Mouse (Mus musculus): ENCODE measurements around the gene Il16. TPM values are rescaled to one million over a fixed set of nuclear protein-coding genes. Genes with fewer than 3 reads are reported as not detected.

Il16 gene
- polyA plus RNA-seq, 1 experiment = 1.3 TPM

DNA sequence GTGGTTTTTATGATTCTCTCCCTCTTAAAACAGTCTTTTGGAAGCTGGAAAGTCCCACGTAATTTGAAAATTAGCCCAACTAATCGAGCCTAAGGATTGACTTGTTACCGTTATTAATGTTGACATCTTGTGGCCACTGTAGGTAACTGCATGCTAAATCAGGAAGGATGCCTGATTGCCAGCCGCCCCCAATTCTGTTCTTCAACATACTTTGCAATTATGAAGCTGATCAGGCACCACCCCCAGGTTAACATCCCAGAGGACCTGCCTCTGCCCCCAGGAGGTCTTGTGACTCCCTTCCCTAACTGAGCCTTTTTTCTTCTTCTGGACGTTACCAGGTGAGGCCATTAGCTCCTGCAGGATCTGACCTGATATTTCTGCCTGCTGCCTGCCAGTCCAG is 29.2 kb upstream of the Il16 start:
- H3K36me3 ChIP-seq (ENCODE audit: control insufficient read depth, insufficient read depth, low read length) = no peaks in the 10 kb centered on the region
- TF ChIP-seq CTCF (IDR thresholded peaks at IDR 0.05; ENCODE audit: control insufficient read depth, insufficient read depth, insufficient replicate concordance, low read depth, low read length) = 0 out of 2 replicates have a peak, but pooled peaks have one; percentile 10
- TF ChIP-seq POLR2A (IDR thresholded peaks at IDR 0.05; ENCODE audit: control insufficient read depth, low read depth, low read length) = no peak
- H3K27me3 ChIP-seq (ENCODE audit: control insufficient read depth, insufficient read depth, low read length) = no peaks in the 10 kb centered on the region
- no peak overlapping the region for H3K27ac ChIP-seq (ENCODE audit: control insufficient read depth, insufficient read depth, low read depth, low read length)
- H3K4me1 ChIP-seq (ENCODE audit: control insufficient read depth, insufficient read depth, low read length) = no peaks in the 10 kb centered on the region
- no peak overlapping the region for H3K4me3 ChIP-seq (ENCODE audit: control insufficient read depth, low read depth, low read length)

DNA sequence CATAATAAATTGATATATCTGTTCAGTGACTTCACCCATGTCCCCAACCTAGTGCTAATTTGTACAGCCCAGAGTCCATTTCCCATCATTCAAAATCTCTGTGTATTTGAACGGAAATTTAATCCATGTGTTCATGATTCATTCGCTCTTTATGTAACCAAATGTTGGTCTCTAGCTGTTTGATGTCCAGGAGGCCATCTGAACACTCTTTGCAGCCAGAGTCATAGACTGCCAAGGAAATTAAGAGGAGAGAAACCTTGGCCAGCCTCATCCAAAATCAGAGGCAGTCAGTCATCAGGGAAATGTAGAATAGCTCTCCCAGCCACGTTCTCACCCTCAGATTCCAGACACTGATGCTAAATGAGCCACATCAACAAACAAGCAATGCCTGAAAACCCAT is 18.1 kb upstream of the Il16 start:
- Histone ChIP-seq H3K27ac (ENCODE audit: control insufficient read depth, insufficient read depth, low read depth, low read length) (no peak overlapping the region), H3K4me1 (ENCODE audit: control insufficient read depth, insufficient read depth, low read length) (no peaks in the 10 kb centered on the region), H3K27me3 (ENCODE audit: control insufficient read depth, insufficient read depth, low read length) (no peaks in the 10 kb centered on the region), H3K4me3 (ENCODE audit: control insufficient read depth, low read depth, low read length) (no peak overlapping the region), H3K36me3 (ENCODE audit: control insufficient read depth, insufficient read depth, low read length) (no peaks in the 10 kb centered on the region)
- TF ChIP-seq CTCF (IDR thresholded peaks at IDR 0.05; ENCODE audit: control insufficient read depth, insufficient read depth, insufficient replicate concordance, low read depth, low read length) (no peak), POLR2A (IDR thresholded peaks at IDR 0.05; ENCODE audit: control insufficient read depth, low read depth, low read length) (no peak)

DNA sequence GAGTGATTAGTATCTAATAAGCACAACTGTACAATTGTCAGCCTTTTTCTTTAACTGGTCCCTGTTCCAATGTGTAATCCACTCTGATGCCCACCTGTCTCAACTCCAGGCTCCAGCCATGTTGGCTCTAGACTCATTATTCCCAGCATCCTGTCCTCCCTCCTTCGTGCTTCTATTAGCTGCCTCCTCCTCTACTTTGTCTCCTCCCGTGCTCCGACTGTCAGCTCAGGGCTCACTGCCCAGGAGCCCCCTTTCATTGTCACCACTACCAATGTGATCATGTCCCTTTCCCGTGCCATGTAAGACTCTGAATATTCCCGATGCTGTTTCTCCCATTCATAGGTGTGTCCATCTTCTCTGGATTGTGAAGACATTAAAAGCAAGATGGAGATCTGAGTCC is 16.8 kb upstream of the Il16 start:
- Histone ChIP-seq H3K27ac (ENCODE audit: control insufficient read depth, insufficient read depth, low read depth, low read length) (no peak overlapping the region), H3K27me3 (ENCODE audit: control insufficient read depth, insufficient read depth, low read length) (no peaks in the 10 kb centered on the region), H3K4me3 (ENCODE audit: control insufficient read depth, low read depth, low read length) (no peak overlapping the region), H3K4me1 (ENCODE audit: control insufficient read depth, insufficient read depth, low read length) (no peaks in the 10 kb centered on the region), H3K36me3 (ENCODE audit: control insufficient read depth, insufficient read depth, low read length) (no peaks in the 10 kb centered on the region)
- TF ChIP-seq CTCF (IDR thresholded peaks at IDR 0.05; ENCODE audit: control insufficient read depth, insufficient read depth, insufficient replicate concordance, low read depth, low read length) (no peak), POLR2A (IDR thresholded peaks at IDR 0.05; ENCODE audit: control insufficient read depth, low read depth, low read length) (no peak)

DNA sequence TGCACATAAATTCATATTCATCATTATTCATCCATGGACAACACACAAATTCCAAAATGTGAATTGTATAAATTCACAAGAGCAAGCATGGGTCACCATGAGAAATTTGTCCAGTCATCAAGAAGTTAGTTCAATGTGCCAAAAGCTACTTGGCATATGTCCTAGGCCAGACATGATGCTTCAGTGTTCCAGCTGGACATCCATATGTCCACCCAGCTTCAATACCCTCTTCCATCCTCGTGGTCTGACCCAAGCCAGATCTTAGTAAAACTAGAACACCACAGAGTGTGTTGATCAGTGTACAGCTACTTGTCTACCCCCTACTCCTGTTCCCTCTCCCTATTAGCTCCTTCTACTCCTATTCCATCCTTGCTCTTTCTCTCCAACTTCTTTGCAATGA is 5.5 kb upstream of the Il16 start:
- Histone ChIP-seq H3K27ac (ENCODE audit: control insufficient read depth, insufficient read depth, low read depth, low read length) (no peak overlapping the region), H3K4me1 (ENCODE audit: control insufficient read depth, insufficient read depth, low read length) (peaks cover 2% of the 10 kb centered on the region; the same call in 1 of the 2 replicates), H3K27me3 (ENCODE audit: control insufficient read depth, insufficient read depth, low read length) (no peaks in the 10 kb centered on the region), H3K36me3 (ENCODE audit: control insufficient read depth, insufficient read depth, low read length) (no peaks in the 10 kb centered on the region), H3K4me3 (ENCODE audit: control insufficient read depth, low read depth, low read length) (no peak overlapping the region)
- TF ChIP-seq POLR2A (IDR thresholded peaks at IDR 0.05; ENCODE audit: control insufficient read depth, low read depth, low read length) = no peak
- no peak for TF ChIP-seq CTCF (IDR thresholded peaks at IDR 0.05; ENCODE audit: control insufficient read depth, insufficient read depth, insufficient replicate concordance, low read depth, low read length)

DNA sequence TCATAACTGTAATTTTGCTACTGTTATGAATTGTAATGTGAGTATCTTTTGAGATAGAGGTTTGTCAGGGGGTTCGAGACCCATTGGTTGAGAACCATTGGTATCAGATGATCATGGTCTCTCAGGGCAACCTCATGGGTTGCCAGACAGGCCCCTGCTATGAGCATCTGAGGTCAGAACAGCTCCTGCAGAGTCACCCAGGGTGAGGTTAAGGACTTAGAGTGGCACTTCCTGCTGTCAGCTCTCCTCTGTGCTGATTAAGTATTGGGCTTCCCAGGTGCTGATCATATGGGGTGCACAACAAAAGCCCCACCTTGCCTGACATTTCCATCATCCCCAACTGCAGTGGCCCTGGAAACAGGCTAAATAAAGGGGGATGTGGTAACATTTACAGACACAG is 2.9 kb upstream of the Il16 start:
- H3K27ac ChIP-seq (ENCODE audit: control insufficient read depth, insufficient read depth, low read depth, low read length) = no peak overlapping the region
- H3K27me3 ChIP-seq (ENCODE audit: control insufficient read depth, insufficient read depth, low read length) = no peaks in the 10 kb centered on the region
- H3K4me1 ChIP-seq (ENCODE audit: control insufficient read depth, insufficient read depth, low read length) = peaks cover 11% of the 10 kb centered on the region
- no peaks in the 10 kb centered on the region for H3K36me3 ChIP-seq (ENCODE audit: control insufficient read depth, insufficient read depth, low read length)
- TF ChIP-seq POLR2A (IDR thresholded peaks at IDR 0.05; ENCODE audit: control insufficient read depth, low read depth, low read length) = no peak
- TF ChIP-seq CTCF (IDR thresholded peaks at IDR 0.05; ENCODE audit: control insufficient read depth, insufficient read depth, insufficient replicate concordance, low read depth, low read length) = no peak
- no peak overlapping the region for H3K4me3 ChIP-seq (ENCODE audit: control insufficient read depth, low read depth, low read length)

DNA sequence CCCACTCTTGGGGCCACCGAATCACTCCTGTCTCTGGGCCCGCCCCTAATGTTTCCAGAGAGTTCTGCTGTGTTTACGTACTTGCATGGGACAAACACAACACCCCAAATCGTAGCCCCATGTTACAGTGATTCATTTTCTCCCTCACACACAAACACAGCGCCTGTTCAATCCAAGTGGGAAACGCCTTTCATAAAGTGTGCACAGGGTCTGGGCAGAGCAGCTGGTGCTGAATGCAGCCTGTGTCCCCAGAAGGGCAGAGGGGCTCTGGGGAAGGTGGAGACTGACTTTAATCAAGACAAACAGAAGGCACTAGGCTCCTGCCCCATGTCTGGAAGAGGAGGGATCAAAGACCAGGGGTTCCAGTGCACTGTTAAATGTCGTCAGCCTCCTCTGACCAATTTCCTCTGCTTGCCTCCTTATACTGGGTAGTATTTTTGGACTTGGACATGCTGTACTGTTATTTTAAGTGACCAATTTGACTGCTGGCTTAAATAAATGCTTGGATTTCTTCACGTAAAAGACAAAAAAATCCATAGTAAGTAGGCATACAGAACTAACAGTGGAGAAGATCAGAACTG is 671 bp upstream of the Il16 start:
- Histone ChIP-seq H3K27ac (ENCODE audit: control insufficient read depth, insufficient read depth, low read depth, low read length) (no peak overlapping the region), H3K4me1 (ENCODE audit: control insufficient read depth, insufficient read depth, low read length) (peaks cover 11% of the 10 kb centered on the region), H3K27me3 (ENCODE audit: control insufficient read depth, insufficient read depth, low read length) (no peaks in the 10 kb centered on the region), H3K36me3 (ENCODE audit: control insufficient read depth, insufficient read depth, low read length) (no peaks in the 10 kb centered on the region), H3K4me3 (ENCODE audit: control insufficient read depth, low read depth, low read length) (no peak overlapping the region)
- no peak for TF ChIP-seq POLR2A (IDR thresholded peaks at IDR 0.05; ENCODE audit: control insufficient read depth, low read depth, low read length)
- TF ChIP-seq CTCF (IDR thresholded peaks at IDR 0.05; ENCODE audit: control insufficient read depth, insufficient read depth, insufficient replicate concordance, low read depth, low read length) = no peak

DNA sequence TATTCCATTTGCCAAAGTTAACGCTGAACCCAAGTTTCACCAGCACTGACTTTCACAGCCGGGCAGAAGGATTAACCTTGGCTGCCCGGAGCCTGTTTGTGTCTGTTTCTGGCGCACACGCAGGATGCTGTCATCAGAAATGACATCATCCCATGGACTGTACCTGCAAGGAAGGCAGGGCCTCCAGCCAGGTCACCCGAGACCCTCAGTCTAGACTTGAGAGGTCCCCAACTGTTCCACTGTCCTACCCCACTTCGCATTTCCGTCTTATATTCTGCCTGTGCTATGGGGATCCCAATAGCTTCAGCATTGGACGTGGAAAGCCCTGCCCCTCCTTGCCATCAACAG is 487 bp downstream of the Il16 start:
- no peak overlapping the region for H3K27ac ChIP-seq (ENCODE audit: control insufficient read depth, insufficient read depth, low read depth, low read length)
- H3K4me3 ChIP-seq (ENCODE audit: control insufficient read depth, low read depth, low read length) = no peak overlapping the region
- H3K36me3 ChIP-seq (ENCODE audit: control insufficient read depth, insufficient read depth, low read length) = no peaks in the 10 kb centered on the region
- TF ChIP-seq POLR2A (IDR thresholded peaks at IDR 0.05; ENCODE audit: control insufficient read depth, low read depth, low read length) = no peak
- TF ChIP-seq CTCF (IDR thresholded peaks at IDR 0.05; ENCODE audit: control insufficient read depth, insufficient read depth, insufficient replicate concordance, low read depth, low read length) = no peak
- no peaks in the 10 kb centered on the region for H3K27me3 ChIP-seq (ENCODE audit: control insufficient read depth, insufficient read depth, low read length)
- peaks cover 11% of the 10 kb centered on the region for H3K4me1 ChIP-seq (ENCODE audit: control insufficient read depth, insufficient read depth, low read length)

DNA sequence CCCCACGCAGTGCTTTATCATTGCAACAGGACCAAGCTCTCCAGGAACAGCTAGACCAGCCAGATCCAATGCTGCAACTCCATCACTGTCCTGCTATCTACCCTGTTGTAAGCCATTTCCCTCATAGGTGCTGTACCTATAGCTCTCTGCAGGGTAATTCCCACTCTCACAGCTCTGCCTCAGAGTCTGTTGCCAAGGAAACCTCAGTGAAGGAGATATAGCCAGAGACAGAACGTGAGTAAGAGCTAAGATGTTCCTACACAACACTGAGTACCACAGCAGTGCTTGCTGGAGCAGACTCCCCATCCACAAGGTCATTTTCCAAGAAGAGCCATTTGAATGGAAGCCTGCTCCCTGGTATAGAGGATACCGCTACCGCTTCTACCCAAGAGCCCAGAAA is 1.3 kb downstream of the Il16 start:
- Histone ChIP-seq H3K4me3 (ENCODE audit: control insufficient read depth, low read depth, low read length) (no peak overlapping the region), H3K36me3 (ENCODE audit: control insufficient read depth, insufficient read depth, low read length) (no peaks in the 10 kb centered on the region), H3K27me3 (ENCODE audit: control insufficient read depth, insufficient read depth, low read length) (no peaks in the 10 kb centered on the region), H3K27ac (ENCODE audit: control insufficient read depth, insufficient read depth, low read depth, low read length) (no peak overlapping the region), H3K4me1 (ENCODE audit: control insufficient read depth, insufficient read depth, low read length) (peaks cover 11% of the 10 kb centered on the region)
- TF ChIP-seq CTCF (IDR thresholded peaks at IDR 0.05; ENCODE audit: control insufficient read depth, insufficient read depth, insufficient replicate concordance, low read depth, low read length) = no peak
- no peak for TF ChIP-seq POLR2A (IDR thresholded peaks at IDR 0.05; ENCODE audit: control insufficient read depth, low read depth, low read length)

Measured in testis, adult 2 months (tissue).